Mouse (Mus musculus): ENCODE results near the gene Scamp2. TPM values are rescaled to one million over a fixed set of nuclear protein-coding genes. Genes with fewer than 3 reads are reported as not detected.

Gene Scamp2
- polyA plus RNA-seq, 1 experiment from 2014 or later = 24.9 TPM

DNA sequence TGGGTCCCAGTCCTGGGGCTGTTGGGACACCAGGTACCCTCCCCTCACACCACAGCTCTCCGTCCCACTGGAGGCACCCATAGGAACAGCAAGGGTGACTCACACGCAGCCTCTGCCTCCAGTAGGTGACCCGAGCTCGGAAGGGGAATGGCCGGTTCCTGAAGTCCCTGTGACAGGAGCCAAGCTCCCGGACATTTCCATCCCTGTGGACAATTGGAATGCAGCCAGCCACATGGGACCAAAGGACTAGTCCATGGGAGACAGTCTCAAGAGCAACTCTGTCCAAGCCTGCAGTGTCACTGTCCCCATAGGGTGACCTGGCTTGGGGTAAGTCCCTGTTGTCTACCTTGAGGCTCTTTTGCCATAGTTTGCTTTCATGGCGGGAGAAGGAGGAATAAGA, 53.2 kb downstream of the Scamp2 start:
- H3K27me3 ChIP-seq = peaks cover 28% of the 10 kb centered on the region; the same call in 1 of the 2 replicates
- no peak overlapping the region for H3K9ac ChIP-seq
- peaks cover 11% of the 10 kb centered on the region; the same call in 1 of the 2 replicates for H3K4me1 ChIP-seq (replicated peaks)
- no peak overlapping the region for H3K4me3 ChIP-seq (replicated peaks)
- H3K9me3 ChIP-seq (replicated peaks) = no peaks in the 10 kb centered on the region
- ATAC-seq (ENCODE audit: insufficient read depth) = no peak
- H3K4me2 ChIP-seq = no peak overlapping the region
- 65% methylated on average over 7 of the region's 7 CpGs for WGBS (ENCODE audit: insufficient replicate concordance)
- H3K36me3 ChIP-seq (replicated peaks) = no peaks in the 10 kb centered on the region
- no peak overlapping the region for H3K27ac ChIP-seq (replicated peaks)

DNA sequence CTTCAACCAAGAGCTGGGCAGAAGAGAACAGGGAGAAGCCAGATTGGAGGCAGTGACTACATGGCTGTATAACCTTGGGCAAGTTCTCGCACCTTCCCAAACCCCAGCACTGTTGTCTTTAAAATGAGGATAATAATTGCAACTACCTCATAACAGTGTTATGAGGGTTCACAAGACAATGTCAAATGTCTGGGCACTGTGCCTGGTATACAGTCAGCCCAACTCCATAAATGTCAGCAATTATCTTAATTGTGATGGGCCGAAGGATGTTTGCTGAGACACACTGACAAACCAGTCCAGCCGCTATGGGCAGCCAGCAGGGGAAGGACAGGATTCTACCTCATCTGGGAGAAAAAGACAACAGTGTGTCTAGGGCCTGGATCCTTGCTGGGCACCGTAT, 54.0 kb downstream of the Scamp2 start:
- 68% methylated on average over 4 of the region's 4 CpGs for WGBS (ENCODE audit: insufficient replicate concordance)
- no peak for ATAC-seq (ENCODE audit: insufficient read depth)
- H3K4me2 ChIP-seq = no peak overlapping the region
- no peaks in the 10 kb centered on the region for H3K36me3 ChIP-seq (replicated peaks)
- H3K9ac ChIP-seq = no peak overlapping the region
- no peak overlapping the region for H3K4me3 ChIP-seq (replicated peaks)
- peaks cover 23% of the 10 kb centered on the region; the same call in 1 of the 2 replicates for H3K27me3 ChIP-seq
- H3K9me3 ChIP-seq (replicated peaks) = no peaks in the 10 kb centered on the region
- H3K27ac ChIP-seq (replicated peaks) = no peak overlapping the region
- peaks cover 11% of the 10 kb centered on the region; the same call in 1 of the 2 replicates for H3K4me1 ChIP-seq (replicated peaks)

DNA sequence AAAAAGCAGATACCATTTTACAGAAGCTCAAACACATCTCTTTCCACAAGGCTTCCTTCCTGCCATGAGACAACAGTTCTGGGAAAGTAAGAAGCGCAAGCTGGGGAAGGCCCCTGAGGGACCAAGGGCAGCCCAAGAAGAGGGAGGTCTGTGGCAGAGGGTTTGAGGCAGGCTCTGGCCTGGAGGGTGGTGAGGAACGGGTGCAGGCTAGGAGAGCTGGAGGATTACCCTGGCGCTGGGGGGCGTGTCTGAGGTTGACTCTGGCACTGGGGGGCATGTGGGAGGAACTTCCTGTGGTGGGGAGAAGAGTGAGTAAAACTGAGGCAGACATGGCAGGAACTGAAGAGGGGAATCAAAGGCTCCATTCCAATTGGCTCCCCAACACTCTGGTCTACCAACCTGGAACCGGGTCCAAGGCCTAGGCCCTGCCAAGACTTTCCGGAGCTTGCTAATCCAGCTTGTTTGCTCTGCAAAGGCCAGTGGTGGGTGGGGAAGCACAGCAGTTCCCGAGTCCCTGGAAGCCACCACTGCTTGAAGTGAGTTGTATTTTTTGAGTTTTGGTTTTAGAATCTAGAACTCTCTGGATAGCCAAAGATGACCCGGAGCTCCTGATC, 56.9 kb downstream of the Scamp2 start:
- peaks cover 4% of the 10 kb centered on the region; the same call in 1 of the 2 replicates for H3K27me3 ChIP-seq
- no peak overlapping the region for H3K4me2 ChIP-seq
- H3K36me3 ChIP-seq (replicated peaks) = no peaks in the 10 kb centered on the region
- H3K4me1 ChIP-seq (replicated peaks) = peaks cover 11% of the 10 kb centered on the region; the same call in 1 of the 2 replicates
- WGBS (ENCODE audit: insufficient replicate concordance) = 47% methylated on average over 8 of the region's 8 CpGs
- no peak for ATAC-seq (ENCODE audit: insufficient read depth)
- H3K27ac ChIP-seq (replicated peaks) = no peak overlapping the region
- H3K9ac ChIP-seq = no peak overlapping the region
- no peak overlapping the region for H3K4me3 ChIP-seq (replicated peaks)
- no peaks in the 10 kb centered on the region for H3K9me3 ChIP-seq (replicated peaks)

DNA sequence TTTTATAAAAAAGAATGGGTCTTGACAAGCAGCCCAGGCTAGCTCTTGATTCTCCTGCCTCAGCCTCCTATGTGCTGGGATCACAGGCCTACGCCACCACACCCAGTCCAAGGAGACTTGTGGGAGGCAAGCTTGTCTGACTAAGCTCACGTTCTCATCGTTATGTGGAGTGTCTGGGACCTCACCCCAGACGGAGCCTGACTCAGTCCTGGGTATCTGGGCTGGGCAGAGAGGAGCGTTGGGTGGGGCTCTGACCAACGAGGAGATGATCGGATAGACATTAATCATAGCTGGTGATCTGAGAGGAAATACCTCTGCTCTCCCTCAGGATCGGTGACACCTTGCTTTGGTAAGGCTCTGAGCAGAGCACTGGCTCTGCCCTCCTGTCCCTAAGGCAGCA, 58.1 kb downstream of the Scamp2 start:
- H3K27ac ChIP-seq (replicated peaks) = no peak overlapping the region
- no peak for ATAC-seq (ENCODE audit: insufficient read depth)
- H3K9me3 ChIP-seq (replicated peaks) = no peaks in the 10 kb centered on the region
- peaks cover 19% of the 10 kb centered on the region for H3K4me1 ChIP-seq (replicated peaks)
- H3K4me3 ChIP-seq (replicated peaks) = no peak overlapping the region
- H3K9ac ChIP-seq = no peak overlapping the region
- H3K4me2 ChIP-seq = no peak overlapping the region
- 44% methylated on average over 8 of the region's 8 CpGs for WGBS (ENCODE audit: insufficient replicate concordance)
- H3K27me3 ChIP-seq = peaks cover 4% of the 10 kb centered on the region; the same call in 1 of the 2 replicates
- no peaks in the 10 kb centered on the region for H3K36me3 ChIP-seq (replicated peaks)

DNA sequence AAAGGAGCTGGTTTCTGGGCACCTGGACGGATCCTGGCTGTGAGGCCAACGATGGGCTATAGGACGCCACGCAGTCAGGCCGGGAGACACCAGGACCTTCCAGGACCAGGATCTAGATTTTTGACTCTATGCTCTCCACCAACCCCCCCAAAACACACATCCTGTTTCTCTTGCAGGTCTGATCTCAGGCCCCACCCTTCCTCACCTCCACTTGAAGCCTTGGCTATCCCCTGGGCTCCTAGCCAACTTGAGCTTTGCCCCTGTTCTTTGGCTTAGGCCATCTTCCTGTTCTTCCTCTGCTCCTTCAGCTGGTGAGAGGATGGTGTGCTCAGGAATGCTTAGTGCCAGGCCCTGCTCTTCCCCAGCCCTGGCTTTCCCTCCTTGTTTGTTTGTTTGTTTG, 59.9 kb downstream of the Scamp2 start, which contains the start of gene Lman1l:
Gene Lman1l, minus strand, starts transcription at position 101 of the 400 bp plus-strand sequence.
- no peak within 1 kb of the TSS for H3K4me2 ChIP-seq
- ATAC-seq (ENCODE audit: insufficient read depth) = no peak
- no peak within 1 kb of the TSS for H3K4me3 ChIP-seq (replicated peaks)
- H3K9me3 ChIP-seq (replicated peaks) = no peaks in the 10 kb centered on the region
- peaks cover 3% of the 10 kb centered on the region; the same call in 1 of the 2 replicates for H3K27me3 ChIP-seq
- peaks cover 6% of the 10 kb centered on the region for H3K36me3 ChIP-seq (replicated peaks)
- peaks cover 15% of the 10 kb centered on the region for H3K4me1 ChIP-seq (replicated peaks)
- WGBS (ENCODE audit: insufficient replicate concordance) = 86% methylated on average over 5 of the region's 5 CpGs
- no peak within 1 kb of the TSS for H3K27ac ChIP-seq (replicated peaks)
- no peak within 1 kb of the TSS for H3K9ac ChIP-seq

DNA sequence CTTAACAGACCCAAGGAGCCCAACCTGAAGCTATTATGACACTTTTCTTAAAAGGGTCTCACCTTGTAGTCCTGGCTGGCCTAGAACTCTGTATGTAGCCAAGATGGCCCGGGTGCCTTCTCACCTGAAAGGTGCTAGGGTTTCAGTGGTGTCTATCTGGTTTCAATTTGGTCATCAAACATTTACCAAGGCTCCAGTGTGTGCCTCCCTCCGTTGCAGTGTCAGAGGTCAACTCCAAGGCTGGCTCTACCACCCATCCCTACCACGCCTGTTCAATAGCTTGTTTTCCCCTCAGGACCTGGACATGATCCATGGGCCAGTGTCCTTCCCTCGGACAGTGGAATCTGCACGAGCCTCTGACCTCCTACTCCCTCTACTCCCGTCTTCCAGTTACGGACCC, 63.6 kb downstream of the Scamp2 start:
- Histone ChIP-seq H3K27ac (replicated peaks) (no peak overlapping the region), H3K9ac (no peak overlapping the region), H3K36me3 (replicated peaks) (peaks cover 41% of the 10 kb centered on the region), H3K4me3 (replicated peaks) (no peak overlapping the region), H3K4me1 (replicated peaks) (peaks cover 12% of the 10 kb centered on the region), H3K4me2 (no peak overlapping the region), H3K27me3 (no peaks in the 10 kb centered on the region), H3K9me3 (replicated peaks) (no peaks in the 10 kb centered on the region)
- 69% methylated on average over 7 of the region's 7 CpGs for WGBS (ENCODE audit: insufficient replicate concordance)
- ATAC-seq (ENCODE audit: insufficient read depth) = 0 out of 2 replicates have a peak, but pooled peaks have one; percentile 19

DNA sequence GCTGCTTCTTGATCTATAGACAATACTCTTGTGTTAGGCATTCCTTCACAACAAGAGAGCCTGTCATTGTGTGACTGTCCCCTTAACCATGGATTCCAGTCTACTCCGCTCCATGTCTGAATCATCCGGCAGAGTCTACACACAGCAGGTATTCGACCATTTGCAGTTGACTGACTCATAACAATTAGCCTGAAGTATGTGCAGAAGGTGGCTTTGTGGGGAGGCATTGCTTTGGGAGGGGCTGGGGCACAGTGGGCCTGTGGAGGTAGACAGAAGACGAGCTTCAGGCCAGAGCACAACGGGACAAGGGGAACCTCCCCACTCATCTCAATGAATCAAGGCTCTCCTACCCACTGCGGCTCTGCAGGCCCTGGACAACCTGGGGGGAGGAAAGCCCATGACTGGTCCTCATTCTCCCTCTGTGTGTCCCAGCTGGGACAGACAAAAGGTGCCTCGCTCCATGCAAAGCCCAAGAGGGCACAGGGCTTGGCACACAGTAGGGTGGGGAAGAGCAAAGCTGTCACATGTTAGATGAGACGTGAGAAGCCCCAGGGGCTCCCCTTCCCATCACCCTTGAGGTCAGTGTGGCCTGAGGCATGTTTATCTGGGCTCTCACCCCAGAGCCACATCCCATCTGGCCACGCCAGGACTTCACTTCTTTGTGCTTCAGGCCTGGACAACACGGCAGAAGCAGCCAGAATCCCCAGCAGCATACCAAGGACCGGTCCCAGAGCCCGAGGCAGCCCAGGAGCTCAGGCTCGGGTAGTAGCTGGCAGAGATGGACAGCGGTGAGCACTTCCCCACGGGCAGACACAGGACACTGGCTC, 65.1 kb downstream of the Scamp2 start:
- H3K4me1 ChIP-seq (replicated peaks) = peaks cover 17% of the 10 kb centered on the region
- H3K27me3 ChIP-seq = no peaks in the 10 kb centered on the region
- H3K9ac ChIP-seq = no peak overlapping the region
- no peak overlapping the region for H3K27ac ChIP-seq (replicated peaks)
- 72% methylated on average over 15 of the region's 15 CpGs for WGBS (ENCODE audit: insufficient replicate concordance)
- no peak for ATAC-seq (ENCODE audit: insufficient read depth)
- H3K9me3 ChIP-seq (replicated peaks) = no peaks in the 10 kb centered on the region
- no peak overlapping the region for H3K4me3 ChIP-seq (replicated peaks)
- H3K4me2 ChIP-seq = no peak overlapping the region
- H3K36me3 ChIP-seq (replicated peaks) = peaks cover 57% of the 10 kb centered on the region

DNA sequence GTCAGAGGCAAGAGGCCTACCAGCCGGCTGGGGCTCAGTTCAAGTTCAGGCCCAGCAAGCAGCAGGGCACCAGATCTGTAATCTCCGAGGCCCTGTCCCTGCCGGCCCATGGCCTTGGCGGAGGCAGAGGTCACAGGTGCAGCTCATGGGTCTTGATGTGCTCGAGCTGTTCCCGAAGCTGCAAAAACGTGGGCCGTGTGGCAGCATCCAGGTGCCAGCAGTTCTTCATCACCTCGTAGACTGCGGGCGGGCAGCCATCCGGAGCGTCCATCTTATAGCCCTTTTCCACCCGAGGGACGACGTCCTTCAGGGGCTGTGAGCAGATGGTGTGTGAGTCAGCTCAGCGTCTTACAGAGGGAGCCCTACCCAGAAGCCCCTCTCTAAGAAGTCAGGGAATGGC, 66.4 kb downstream of the Scamp2 start:
- H3K9me3 ChIP-seq (replicated peaks) = no peaks in the 10 kb centered on the region
- H3K36me3 ChIP-seq (replicated peaks) = peaks cover 70% of the 10 kb centered on the region
- 83% methylated on average over 17 of the region's 17 CpGs for WGBS (ENCODE audit: insufficient replicate concordance)
- ATAC-seq (ENCODE audit: insufficient read depth) = no peak
- H3K27me3 ChIP-seq = no peaks in the 10 kb centered on the region
- H3K9ac ChIP-seq = no peak overlapping the region
- no peak overlapping the region for H3K4me2 ChIP-seq
- H3K4me3 ChIP-seq (replicated peaks) = no peak overlapping the region
- no peak overlapping the region for H3K27ac ChIP-seq (replicated peaks)
- peaks cover 20% of the 10 kb centered on the region for H3K4me1 ChIP-seq (replicated peaks)

DNA sequence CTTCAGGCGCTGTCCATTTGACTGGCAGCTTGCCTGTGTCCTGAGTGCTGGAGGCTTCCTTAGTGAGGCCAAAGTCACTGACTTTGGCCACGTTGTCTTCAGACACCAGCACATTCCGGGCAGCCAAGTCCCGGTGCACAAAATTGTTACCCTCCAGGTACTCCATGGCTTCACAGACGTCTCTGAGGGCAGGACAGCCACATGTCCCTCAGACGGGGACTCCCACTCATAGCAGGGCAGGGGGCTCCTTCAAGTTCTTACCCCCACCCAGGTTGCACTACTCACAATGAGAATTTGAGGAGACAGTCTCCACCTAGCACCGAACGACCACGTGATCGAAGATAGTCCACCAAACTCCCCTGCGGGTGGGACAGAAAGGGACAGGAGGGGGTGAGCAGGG, 67.1 kb downstream of the Scamp2 start:
- H3K4me1 ChIP-seq (replicated peaks) = peaks cover 24% of the 10 kb centered on the region
- H3K27ac ChIP-seq (replicated peaks) = no peak overlapping the region
- H3K4me3 ChIP-seq (replicated peaks) = no peak overlapping the region
- H3K36me3 ChIP-seq (replicated peaks) = peaks cover 72% of the 10 kb centered on the region
- WGBS (ENCODE audit: insufficient replicate concordance) = 81% methylated on average over 11 of the region's 11 CpGs
- H3K27me3 ChIP-seq = no peaks in the 10 kb centered on the region
- H3K4me2 ChIP-seq = no peak overlapping the region
- H3K9me3 ChIP-seq (replicated peaks) = no peaks in the 10 kb centered on the region
- no peak overlapping the region for H3K9ac ChIP-seq
- no peak for ATAC-seq (ENCODE audit: insufficient read depth)

DNA sequence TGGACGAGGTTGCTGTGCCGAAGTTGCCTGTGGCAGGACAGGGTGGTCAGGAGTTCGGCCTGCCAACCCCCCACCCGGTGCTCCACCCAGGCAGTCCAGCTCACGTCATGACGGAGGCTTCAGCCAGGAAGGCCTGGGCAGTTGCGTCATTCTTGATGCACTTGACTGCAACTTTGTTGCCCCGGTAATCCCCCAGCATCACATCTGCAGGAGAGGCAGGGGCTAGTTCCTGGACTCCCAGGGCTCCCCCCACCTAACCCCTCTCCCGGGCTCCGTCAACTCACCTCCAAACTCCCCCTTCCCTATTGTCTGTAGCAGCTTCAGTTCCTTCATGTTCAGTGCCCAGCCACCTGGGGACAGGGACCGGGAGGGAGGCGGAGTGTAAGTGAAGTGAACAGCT, 68.0 kb downstream of the Scamp2 start:
- Histone ChIP-seq H3K36me3 (replicated peaks) (peaks cover 78% of the 10 kb centered on the region), H3K27me3 (no peaks in the 10 kb centered on the region), H3K27ac (replicated peaks) (no peak overlapping the region), H3K9me3 (replicated peaks) (no peaks in the 10 kb centered on the region), H3K4me2 (no peak overlapping the region), H3K9ac (no peak overlapping the region), H3K4me3 (replicated peaks) (no peak overlapping the region), H3K4me1 (replicated peaks) (peaks cover 26% of the 10 kb centered on the region)
- WGBS (ENCODE audit: insufficient replicate concordance) = 76% methylated on average over 12 of the region's 12 CpGs
- ATAC-seq (ENCODE audit: insufficient read depth) = no peak

DNA sequence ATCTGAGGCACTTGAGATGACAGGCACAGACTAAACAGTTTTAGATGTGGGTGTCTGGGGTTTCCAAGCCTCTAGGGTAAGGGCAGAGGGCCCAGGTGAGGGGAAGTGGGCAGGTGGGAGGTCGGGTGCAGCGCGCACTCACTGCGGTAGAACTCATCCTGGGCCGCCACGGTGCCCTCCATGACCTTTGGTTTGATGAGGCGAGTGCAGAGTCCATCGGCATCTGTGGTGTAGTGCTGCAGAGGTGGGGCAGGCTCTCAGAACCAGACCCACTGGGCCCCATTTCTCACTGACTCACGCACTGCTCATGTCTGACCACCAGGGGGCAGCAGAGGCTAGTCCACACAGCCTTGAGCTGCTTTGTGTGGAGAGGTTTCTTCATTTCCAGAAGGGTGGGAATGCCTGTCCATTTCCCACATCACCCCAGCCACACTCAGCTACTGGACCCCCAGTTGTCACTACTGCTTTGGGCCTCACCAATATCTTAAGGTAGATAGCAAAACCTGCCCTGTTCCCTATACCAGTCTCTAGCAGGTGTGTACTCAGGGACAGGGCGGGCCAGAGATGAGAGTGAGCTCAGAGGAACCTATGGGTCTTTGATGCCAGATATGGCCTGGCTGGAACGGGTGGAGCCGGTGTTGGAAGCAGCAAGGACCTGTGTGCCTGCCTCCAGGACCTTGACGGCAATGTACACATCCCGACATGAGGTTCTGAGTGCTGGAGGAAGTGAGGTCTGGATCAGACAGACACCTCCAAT, 68.6 kb downstream of the Scamp2 start:
- no peaks in the 10 kb centered on the region for H3K27me3 ChIP-seq
- peak overlapping the region; percentile 6; the same call in 1 of the 2 replicates for H3K27ac ChIP-seq (replicated peaks)
- H3K4me3 ChIP-seq (replicated peaks) = no peak overlapping the region
- no peaks in the 10 kb centered on the region for H3K9me3 ChIP-seq (replicated peaks)
- ATAC-seq (ENCODE audit: insufficient read depth) = peak; percentile 40
- H3K9ac ChIP-seq = no peak overlapping the region
- H3K4me2 ChIP-seq = no peak overlapping the region
- WGBS (ENCODE audit: insufficient replicate concordance) = 58% methylated on average over 14 of the region's 14 CpGs
- peaks cover 84% of the 10 kb centered on the region for H3K36me3 ChIP-seq (replicated peaks)
- H3K4me1 ChIP-seq (replicated peaks) = peaks cover 26% of the 10 kb centered on the region
